Mouse (Mus musculus) cerebellum, postnatal 36 days (tissue): ENCODE measurements around the gene Grid2ip.

Experiments used
- DNase-seq, 2 experiments: peaks; one replicate each; pipeline ENCODE4 v3.0.0; 2021 to 2022; ENCODE audit warnings: mixed read lengths in 2 of 2

Grid2ip gene

GRCm38 (mm10) chr5:143421484-143421883 is 64.3 kb downstream of the Grid2ip start:
- no peak for DNase-seq

- DNase-seq, result no peak
These were observed 65.9 kb downstream of the Grid2ip start for GRCm38 (mm10) chr5:143422990-143423389.

GRCm38 (mm10) chr5:143423899-143424519 is 66.9 kb downstream of the Grid2ip start:
- DNase-seq, result peak; percentile 55 to 66

- peak; percentile 53 to 58 for DNase-seq
These were observed 77.3 kb downstream of the Grid2ip start for GRCm38 (mm10) chr5:143434421-143434820.

GRCm38 (mm10) chr5:143441298-143441697 is 84.2 kb downstream of the Grid2ip start:
- no peak for DNase-seq

GRCm38 (mm10) chr5:143441753-143442152 is 84.6 kb downstream of the Grid2ip start:
- DNase-seq, result no peak
